Mouse (Mus musculus): Measurements from ENCODE around the gene Bicra. TPM values are rescaled to one million over a fixed set of nuclear protein-coding genes. Genes with fewer than 3 reads are reported as not detected.

The Bicra gene
- total RNA-seq, 2 experiments from 2014 or later = 20.8 to 22.8 TPM

DNA sequence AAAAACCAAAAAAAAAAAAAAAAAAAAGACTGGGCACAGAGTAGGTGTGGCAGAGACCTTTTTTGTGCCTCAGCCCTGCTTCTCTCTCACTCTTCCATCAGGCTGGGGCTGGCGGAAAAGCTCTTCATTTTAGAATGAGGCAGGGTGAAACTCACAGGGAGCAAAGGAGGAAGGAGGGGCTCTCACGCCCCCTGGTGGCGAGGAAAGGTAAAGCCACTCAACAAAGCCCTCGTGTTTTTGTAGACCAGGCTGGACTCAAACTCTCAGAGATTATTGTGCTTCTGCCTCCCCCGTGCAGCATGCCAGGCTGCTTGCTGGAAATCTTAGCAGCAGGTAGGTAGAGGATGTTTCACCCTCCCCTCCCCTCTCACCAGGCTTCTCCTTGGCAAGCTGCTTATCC lies 73.0 kb downstream of the Bicra start:
- DNase-seq (ENCODE audit: low spot score in 2 of 2) = peak; percentile 49 to 78
- TF ChIP-seq CTCF (conservative IDR thresholded peaks at IDR 0.05) = peak; percentile 90
- Histone ChIP-seq H3K27ac (no peak overlapping the region), H3K4me3 (no peak overlapping the region)

DNA sequence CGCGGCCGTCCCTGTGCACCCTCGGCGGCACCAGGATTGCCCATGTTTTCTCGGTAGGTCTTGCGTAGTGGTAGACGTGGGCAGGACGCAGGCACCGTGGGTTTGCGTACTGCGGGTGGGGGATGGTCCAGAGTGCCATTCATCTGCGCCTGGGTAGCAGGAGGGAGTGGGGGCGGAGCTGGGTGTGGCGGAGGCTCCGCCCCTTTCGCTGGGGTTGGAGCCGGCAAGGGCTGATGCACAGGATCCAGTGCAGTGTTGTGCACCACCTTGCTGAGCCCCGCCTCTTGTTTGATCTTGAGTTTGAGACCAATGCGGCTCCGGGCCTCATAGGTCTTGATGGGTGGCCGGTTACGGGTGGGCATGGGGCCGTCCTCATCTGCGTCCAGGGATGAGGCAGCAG lies 75.5 kb downstream of the Bicra start:
- TF ChIP-seq CTCF (conservative IDR thresholded peaks at IDR 0.05) = no peak
- DNase-seq (ENCODE audit: low spot score in 2 of 2) = no peak
- Histone ChIP-seq H3K4me3 (no peak overlapping the region), H3K27ac (no peak overlapping the region)

DNA sequence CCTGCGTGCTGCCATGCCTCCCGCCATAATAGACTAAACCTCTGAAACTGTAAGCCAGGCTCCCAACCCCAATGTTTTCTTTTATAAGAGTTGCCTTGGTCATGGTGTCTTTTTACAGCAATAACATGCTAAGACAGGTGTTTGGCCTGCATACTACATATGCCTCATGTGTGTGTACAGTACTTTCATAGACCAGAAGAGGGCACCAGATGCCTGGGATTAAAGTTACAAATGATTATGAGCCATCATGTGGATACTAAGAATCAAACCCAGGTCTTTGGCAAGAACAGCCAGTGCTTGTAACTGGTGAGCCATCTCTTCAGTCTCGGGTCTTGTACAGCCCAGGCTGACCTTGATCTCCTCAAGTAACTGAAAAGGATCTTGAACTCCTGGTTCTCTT lies 78.0 kb downstream of the Bicra start:
- Histone ChIP-seq H3K4me3 (no peak overlapping the region), H3K27ac (no peak overlapping the region)
- TF ChIP-seq CTCF (conservative IDR thresholded peaks at IDR 0.05) = peak; percentile 62
- no peak for DNase-seq (ENCODE audit: low spot score in 2 of 2)

DNA sequence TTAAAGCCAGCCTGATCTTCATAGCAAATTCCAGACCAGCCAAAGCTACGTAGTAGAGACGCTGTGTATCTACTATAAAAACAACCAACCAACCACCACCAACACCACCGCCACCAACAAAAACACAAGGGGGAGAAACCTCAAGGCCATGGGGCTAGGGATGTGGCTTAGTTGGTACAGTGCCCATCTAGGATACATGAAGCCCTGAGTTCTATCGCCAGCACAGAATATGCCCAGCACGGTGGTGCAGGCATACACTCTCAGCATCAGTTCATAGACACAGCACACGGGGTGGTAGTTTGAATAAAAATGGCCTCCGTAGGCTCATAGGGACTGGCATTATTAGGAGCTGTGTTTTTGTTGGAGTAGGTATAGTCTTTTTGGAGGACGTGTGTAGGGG lies 79.4 kb downstream of the Bicra start:
- no peak for TF ChIP-seq CTCF (conservative IDR thresholded peaks at IDR 0.05)
- Histone ChIP-seq H3K27ac (no peak overlapping the region), H3K4me3 (no peak overlapping the region)
- DNase-seq (ENCODE audit: low spot score in 2 of 2) = no peak

DNA sequence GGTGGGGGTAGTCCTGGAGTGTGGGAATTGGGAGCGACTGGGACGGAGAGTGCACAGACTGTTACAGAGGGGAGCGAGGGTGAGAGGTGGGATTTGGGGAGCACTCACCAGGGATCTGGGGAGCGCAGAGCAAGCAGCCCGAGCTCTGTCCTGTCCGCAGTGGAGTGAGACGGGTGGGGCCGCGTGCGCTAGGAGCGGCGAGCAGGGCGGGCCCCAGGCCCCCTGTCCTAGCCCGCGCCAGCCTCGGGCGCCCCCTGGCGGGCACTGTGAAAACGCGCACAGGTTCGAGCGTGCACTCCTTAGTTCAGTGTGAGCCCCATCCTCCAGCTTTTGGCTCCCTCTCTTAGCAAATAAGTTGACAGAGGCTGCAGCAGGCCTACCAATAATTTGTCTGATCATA lies 80.4 kb downstream of the Bicra start, which contains the start of gene Ehd2:
Gene Ehd2, minus strand, starts transcription at position 256 of the 400 bp plus-strand sequence.
- peak; percentile 53 to 67 for DNase-seq (ENCODE audit: low spot score in 2 of 2)
- peak; percentile 91 for TF ChIP-seq CTCF (conservative IDR thresholded peaks at IDR 0.05)
- H3K4me3 ChIP-seq = peak within 1 kb of the TSS; percentile 57
- H3K27ac ChIP-seq = peak within 1 kb of the TSS; percentile 75; the same call in 1 of the 2 replicates

DNA sequence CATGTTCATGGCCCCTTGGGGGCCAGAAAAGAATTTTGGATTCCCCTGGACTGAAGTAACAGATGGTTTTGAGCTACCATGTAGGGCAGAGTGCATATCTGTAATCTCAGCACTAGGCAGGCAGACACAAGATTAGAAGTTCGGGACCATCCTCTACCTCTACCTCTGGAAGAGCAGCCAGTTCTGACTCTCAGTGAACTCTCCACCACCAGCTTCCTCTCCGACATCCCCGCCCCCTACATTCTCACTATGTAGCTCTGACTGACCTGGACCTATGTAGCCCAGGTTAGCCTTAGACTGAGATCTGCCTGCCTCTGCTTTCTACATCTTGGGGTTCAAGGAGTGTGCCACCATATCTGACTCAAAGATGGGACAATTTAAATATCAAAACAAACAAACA lies 81.2 kb downstream of the Bicra start:
- DNase-seq (ENCODE audit: low spot score in 2 of 2) = no peak
- H3K27ac ChIP-seq = no peak overlapping the region
- no peak for TF ChIP-seq CTCF (conservative IDR thresholded peaks at IDR 0.05)
- peak overlapping the region; percentile 57; the same call in 1 of the 2 replicates for H3K4me3 ChIP-seq

DNA sequence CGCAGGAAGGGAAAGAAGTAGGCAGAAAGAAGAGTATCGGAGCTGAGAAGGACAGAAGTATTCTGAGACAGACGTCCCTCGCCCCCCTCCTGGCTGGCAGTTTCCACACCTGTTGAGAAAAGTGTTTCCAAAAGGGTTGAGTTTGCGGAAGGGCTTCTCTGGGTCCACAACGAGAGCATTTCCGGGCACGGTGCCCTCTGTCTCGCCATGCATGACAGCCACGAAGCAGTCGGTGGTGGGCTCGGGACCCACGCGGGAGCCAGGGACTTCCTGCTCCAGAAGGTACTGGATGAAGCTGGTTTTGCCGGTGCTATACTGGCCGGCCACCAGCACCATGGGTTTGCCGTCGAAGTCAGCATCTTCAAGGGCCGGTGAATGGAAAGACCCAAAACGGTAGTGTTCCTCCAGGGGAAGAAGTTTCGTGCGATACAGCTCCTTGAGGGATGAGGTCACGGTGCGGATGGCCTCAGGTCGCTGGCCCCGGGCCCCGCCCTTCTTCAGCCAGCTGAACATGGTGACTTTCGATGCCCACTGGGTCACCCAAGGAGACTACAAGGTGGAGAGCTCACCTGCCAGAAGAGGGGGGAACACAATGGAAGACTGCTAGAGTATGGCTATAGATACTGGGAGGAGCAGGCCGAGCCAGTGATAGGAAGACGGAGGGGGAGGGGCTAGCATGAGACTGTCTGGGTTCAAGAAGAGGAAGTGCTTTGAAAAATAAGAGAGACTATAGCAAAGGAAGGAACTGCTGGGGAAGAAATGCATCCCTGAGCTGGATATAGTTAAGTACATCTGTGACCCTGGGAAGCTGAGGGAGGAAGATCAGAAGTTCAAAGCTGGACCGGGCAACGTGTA lies 83.7 kb downstream of the Bicra start:
- no peak for TF ChIP-seq CTCF (conservative IDR thresholded peaks at IDR 0.05)
- no peak overlapping the region for H3K4me3 ChIP-seq
- DNase-seq (ENCODE audit: low spot score in 2 of 2) = no peak
- no peak overlapping the region; the same call in 1 of the 2 replicates for H3K27ac ChIP-seq

DNA sequence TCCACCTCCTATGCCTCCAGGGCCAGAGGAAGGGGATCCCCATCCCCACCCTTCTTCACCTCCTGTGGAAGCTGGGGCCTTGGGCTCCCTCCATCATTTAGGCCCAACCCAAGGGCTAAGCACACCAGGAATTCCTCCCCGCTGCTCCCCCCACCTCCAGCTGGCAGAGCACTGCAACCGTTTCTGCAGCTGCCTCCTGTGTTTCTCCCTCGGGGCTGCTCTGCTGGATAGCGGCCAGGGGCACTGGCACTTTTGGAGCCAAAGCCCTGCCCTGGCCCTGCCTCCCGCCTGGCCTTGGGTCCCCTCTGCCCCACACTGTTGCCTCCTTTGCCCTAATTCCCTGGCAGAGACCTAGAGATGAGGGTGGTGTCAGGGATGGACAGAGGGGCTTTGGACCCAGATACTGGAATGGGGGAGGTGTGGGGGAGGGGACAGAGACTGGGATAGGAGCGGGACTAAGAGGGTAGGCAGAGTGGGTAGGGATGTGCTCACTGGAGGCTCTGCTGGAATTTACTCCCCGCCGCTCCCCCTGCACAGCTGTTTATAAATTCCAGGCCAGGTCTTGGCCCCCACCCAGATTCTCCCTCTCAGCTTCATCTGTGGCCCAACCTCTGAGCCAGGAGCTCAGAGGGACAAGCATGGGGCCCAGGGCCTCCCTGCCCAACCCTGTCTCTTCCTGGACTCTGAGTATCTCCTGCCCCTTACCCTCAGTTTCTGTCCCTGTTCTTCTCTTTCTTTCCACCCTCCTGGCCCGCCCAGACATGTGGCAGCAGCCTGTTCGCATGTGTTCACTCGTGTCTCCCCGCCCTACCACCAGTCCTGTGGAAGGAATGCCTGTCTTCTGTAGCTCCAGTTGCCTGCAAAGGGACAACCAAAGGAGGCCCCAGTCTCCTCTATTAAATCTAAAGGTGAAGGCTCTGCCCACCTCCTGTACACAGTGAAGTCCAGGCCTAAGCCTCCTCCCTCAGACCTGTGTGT lies 85.1 kb downstream of the Bicra start:
- Histone ChIP-seq H3K4me3 (no peak overlapping the region), H3K27ac (peak overlapping the region; percentile 15; the same call in 1 of the 2 replicates)
- TF ChIP-seq CTCF (conservative IDR thresholded peaks at IDR 0.05) = no peak
- peak; percentile 41 to 50 for DNase-seq (ENCODE audit: low spot score in 2 of 2)

DNA sequence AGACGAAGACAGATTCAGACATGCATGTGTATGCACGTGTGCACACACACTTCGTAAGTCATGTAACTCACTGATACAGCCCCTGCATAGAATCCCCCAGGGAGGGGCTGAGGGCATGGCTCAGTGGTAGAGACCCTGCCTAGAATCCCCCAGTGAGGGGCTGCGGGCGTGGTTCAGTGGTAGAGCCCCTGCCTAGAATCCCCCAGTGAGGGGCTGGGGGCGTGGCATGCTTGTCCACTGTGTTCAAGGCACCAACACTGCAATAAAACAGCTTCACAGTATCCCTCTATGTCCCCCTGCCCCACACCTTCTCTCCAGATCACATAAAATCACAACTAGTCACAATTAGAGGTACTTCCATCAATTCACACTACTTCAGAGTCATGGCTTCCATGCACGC lies 85.9 kb downstream of the Bicra start:
- Histone ChIP-seq H3K27ac (no peak overlapping the region), H3K4me3 (no peak overlapping the region)
- TF ChIP-seq CTCF (conservative IDR thresholded peaks at IDR 0.05) = no peak
- DNase-seq (ENCODE audit: low spot score in 2 of 2) = no peak

DNA sequence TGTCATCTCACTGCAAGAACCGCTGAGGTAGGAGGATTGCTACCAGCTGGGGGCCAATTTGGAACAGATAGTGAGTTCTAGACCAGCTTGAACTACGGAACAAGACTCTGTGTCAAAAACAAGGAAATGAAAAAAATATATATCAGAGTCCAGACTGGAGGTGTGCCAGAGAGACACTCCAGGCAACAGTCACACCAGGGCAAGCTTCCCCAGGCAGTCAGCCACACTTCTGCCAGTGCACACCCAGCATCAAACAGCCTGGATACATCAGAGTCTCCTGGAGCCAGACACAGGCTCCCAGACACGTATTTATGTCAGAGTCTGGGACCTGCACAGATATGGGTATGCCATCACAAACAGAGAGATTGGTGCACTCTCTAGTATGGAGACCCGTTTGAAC lies 86.5 kb downstream of the Bicra start:
- DNase-seq (ENCODE audit: low spot score in 2 of 2) = no peak
- no peak overlapping the region for H3K27ac ChIP-seq
- no peak for TF ChIP-seq CTCF (conservative IDR thresholded peaks at IDR 0.05)
- H3K4me3 ChIP-seq = no peak overlapping the region

DNA sequence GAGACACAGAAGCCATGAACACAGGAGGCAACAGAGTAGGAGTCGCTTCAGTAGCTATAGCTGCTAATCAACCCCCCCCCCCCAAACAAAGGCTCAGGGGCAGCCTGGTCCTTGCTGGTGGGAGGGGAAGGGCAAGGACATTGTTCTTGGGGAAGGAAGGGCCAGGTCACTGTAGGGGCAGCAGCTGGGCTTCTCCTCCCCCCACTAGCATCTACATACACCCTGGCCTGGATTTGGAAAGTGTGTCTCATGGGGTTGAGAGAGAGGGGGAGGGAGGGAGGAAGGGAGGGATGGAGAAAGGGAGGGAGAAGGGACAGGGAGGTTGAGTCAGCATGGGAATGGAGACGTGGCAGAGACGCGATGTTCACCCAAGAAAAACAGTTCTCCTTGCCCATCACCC lies 87.0 kb downstream of the Bicra start:
- TF ChIP-seq CTCF (conservative IDR thresholded peaks at IDR 0.05) = no peak
- Histone ChIP-seq H3K27ac (no peak overlapping the region), H3K4me3 (no peak overlapping the region)
- DNase-seq (ENCODE audit: low spot score in 2 of 2) = no peak

DNA sequence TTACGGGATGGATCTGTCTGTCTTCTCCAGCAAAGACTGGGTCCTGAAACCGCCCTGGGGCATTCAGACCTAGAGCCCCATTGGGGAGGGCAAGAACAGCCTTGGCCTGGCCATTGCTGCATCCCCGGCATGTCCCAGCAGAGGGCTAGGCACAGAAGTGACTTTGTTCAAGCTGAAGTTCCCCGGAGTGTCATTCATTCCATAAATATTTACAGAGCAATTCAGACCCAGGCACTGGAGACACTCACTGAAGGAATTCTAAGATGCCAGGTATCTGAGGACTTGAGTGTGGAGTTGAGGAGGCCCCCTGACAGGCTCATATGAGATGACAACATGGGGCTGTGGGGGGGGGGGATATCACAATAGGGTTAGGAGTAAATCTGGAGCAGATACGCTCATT lies 91.6 kb downstream of the Bicra start:
- Histone ChIP-seq H3K4me3 (no peak overlapping the region), H3K27ac (no peak overlapping the region)
- TF ChIP-seq CTCF (conservative IDR thresholded peaks at IDR 0.05) = no peak
- no peak for DNase-seq (ENCODE audit: low spot score in 2 of 2)

DNA sequence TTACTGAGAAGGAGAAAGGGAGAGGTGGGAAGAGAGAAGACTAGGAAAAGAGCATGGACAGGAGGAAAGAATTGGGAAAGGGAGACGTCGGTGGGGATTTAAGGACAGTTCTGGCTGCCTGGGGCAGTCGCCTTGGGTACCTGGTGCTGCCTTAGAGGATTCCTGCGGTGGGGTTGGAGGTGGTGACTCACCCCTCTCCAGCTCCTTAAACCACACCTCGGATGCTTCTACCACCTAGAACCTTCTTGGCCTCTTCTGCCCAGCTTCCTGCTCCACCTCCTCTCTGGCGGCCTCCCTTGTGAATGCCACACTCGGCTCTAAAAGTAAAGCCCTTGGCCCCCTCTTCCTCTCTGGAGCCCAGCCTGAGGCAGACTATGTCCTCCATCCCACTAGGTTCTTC lies 92.2 kb downstream of the Bicra start:
- Histone ChIP-seq H3K27ac (no peak overlapping the region), H3K4me3 (no peak overlapping the region)
- no peak for DNase-seq (ENCODE audit: low spot score in 2 of 2)
- no peak for TF ChIP-seq CTCF (conservative IDR thresholded peaks at IDR 0.05)

All from layer of hippocampus, adult 2 months (tissue).